Mouse (Mus musculus) liver, adult 2 months (tissue): ENCODE measurements at regions not wholly inside any gene's neighbourhood (a gene's known extent, or its start where the extent isn't known, plus 50 kb on each side); places are given as distances from the start of the nearest gene placed in this dataset.

ENCODE experiments used
- DNase-seq: peaks from one replicate; pipeline ENCODE4 v3.0.0-alpha.2; 2011; ENCODE audit warnings: low read depth, low spot score; ENCODE audit errors: extremely low read depth
- H3K27ac ChIP-seq: fragments of 200-500 bp; replicated peaks from 2 replicates; pipeline ENCODE4 v1.5.1; 2012; ENCODE audit warnings: low read depth, mild to moderate bottlenecking, control low read depth, inconsistent platforms, low read length; ENCODE audit not compliant: insufficient read depth
- H3K27me3 ChIP-seq: fragments of 200-500 bp; 2 replicates; pipeline ENCODE4 v1.6.1; 2012; ENCODE audit warnings: mild to moderate bottlenecking, moderate library complexity, low read length, inconsistent platforms; ENCODE audit not compliant: control insufficient read depth, insufficient read depth
- H3K36me3 ChIP-seq: fragments of 200-500 bp; 2 replicates; pipeline ENCODE4 v1.6.1; 2012; ENCODE audit warnings: low read length, inconsistent platforms; ENCODE audit not compliant: control insufficient read depth, insufficient read depth
- H3K4me1 ChIP-seq: fragments of 200-500 bp; 2 replicates; pipeline ENCODE4 v1.6.1; 2011; ENCODE audit warnings: low read length; ENCODE audit not compliant: control insufficient read depth, insufficient read depth
- H3K4me3 ChIP-seq: fragments of 200-500 bp; 2 replicates; pipeline ENCODE4 v1.5.1; 2011; ENCODE audit warnings: low read depth, mild to moderate bottlenecking, control low read depth, low read length, moderate library complexity; ENCODE audit not compliant: insufficient read depth
- H3K79me2 ChIP-seq: fragments of 200-500 bp; 2 replicates; pipeline ENCODE4 v1.6.1; 2012; ENCODE audit warnings: inconsistent platforms, mild to moderate bottlenecking, low read length, moderate library complexity; ENCODE audit not compliant: control insufficient read depth, insufficient read depth
- H3K9ac ChIP-seq: fragments of 200-500 bp; 2 replicates; pipeline ENCODE4 v1.6.1; 2012; ENCODE audit warnings: low read depth, mild to moderate bottlenecking, control low read depth, inconsistent platforms, low read length
- CTCF ChIP-seq: fragments of 200-500 bp; IDR thresholded peaks from 2 replicates; pipeline ENCODE4 v1.5.1; 2011; ENCODE audit warnings: low read depth, low read length, control low read depth
- POLR2A ChIP-seq: fragments of 200-500 bp; IDR thresholded peaks from 2 replicates; pipeline ENCODE4 v1.6.1; 2011; ENCODE audit warnings: low read length, control low read depth; ENCODE audit not compliant: insufficient read depth; ENCODE audit errors: extremely low read depth
- WGBS: fragments of 180-500 bp; shearing (Covaris S2); methylation state at CpG from one replicate; pipeline ENCODE4 v1.1.7; 2018; 5-methylcytosine and 5-hydroxymethylcytosine counted together

DNA sequence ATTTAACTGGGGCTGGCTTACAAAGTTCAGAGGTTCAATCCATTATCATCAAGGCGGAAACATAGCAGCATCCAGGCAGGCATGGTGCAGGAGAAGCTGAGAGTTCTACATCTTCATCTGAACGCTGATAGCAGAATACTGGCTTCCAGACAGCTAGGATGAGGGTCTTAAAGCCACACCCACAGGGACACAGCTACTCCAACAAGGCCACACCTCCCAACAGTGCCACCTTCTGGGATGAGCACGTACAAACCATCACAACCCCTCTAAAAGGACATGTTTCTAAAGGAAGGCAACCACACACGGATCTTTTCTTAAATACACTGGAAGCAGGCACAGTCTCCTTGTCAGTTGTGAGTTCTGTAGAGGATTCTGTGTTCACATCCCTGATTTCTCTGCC is 74.4 kb downstream of the Mis18a start:
- H3K79me2 ChIP-seq, result no peaks in the 10 kb centered on the region
- no peaks in the 10 kb centered on the region for H3K36me3 ChIP-seq
- DNase-seq, result no peak
- no peak overlapping the region for H3K4me3 ChIP-seq
- no peaks in the 10 kb centered on the region for H3K27me3 ChIP-seq
- TF ChIP-seq POLR2A (no peak), CTCF (no peak)
- no peak overlapping the region for H3K27ac ChIP-seq
- H3K4me1 ChIP-seq, result no peaks in the 10 kb centered on the region
- no peak overlapping the region for H3K9ac ChIP-seq
- whole genome bisulfite sequencing, result 70% methylated on average over 4 of the region's 4 CpGs

DNA sequence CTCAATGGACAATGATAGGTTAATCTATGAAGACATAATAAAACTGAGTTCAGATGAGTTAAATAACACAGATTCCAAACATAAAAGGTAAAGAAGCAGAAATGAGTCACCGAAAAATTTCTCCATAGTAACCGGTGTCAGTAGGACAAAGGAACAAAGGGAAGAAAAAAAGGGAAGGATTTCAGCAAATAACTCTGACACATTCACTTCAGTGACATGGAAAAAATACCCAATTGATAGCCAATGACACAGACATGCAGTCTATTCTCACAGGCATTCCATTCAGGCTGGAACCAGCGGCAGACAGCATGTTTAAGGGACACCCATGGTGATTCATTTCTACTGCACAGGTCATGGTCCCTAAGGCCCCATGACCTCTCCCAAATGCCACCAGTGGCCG is 79.0 kb downstream of the Mis18a start:
- H3K36me3 ChIP-seq, result no peaks in the 10 kb centered on the region
- H3K4me1 ChIP-seq, result no peaks in the 10 kb centered on the region; the same call in 1 of the 2 replicates
- no peak overlapping the region for H3K27ac ChIP-seq
- no peak for DNase-seq
- H3K4me3 ChIP-seq, result no peak overlapping the region
- no peaks in the 10 kb centered on the region for H3K27me3 ChIP-seq
- TF ChIP-seq POLR2A (no peak), CTCF (no peak)
- H3K9ac ChIP-seq, result no peak overlapping the region
- no peaks in the 10 kb centered on the region for H3K79me2 ChIP-seq
- WGBS, result 89% methylated on average over 4 of the region's 4 CpGs

GRCm38 (mm10) chr16:90642671-90643070 is 84.5 kb downstream of the Mis18a start:
- no peak for DNase-seq
- Histone ChIP-seq H3K4me3 (no peak overlapping the region), H3K4me1 (no peaks in the 10 kb centered on the region; the same call in 1 of the 2 replicates), H3K79me2 (no peaks in the 10 kb centered on the region), H3K9ac (no peak overlapping the region), H3K36me3 (no peaks in the 10 kb centered on the region), H3K27ac (no peak overlapping the region), H3K27me3 (no peaks in the 10 kb centered on the region)
- WGBS, result 87% methylated on average over 6 of the region's 6 CpGs
- TF ChIP-seq POLR2A (no peak), CTCF (no peak)

GRCm38 (mm10) chr16:90635216-90635615 is 92.0 kb downstream of the Mis18a start:
- no peak for DNase-seq
- no peaks in the 10 kb centered on the region for H3K4me1 ChIP-seq
- no peak overlapping the region for H3K27ac ChIP-seq
- no peaks in the 10 kb centered on the region for H3K27me3 ChIP-seq
- no peaks in the 10 kb centered on the region for H3K36me3 ChIP-seq
- no peak overlapping the region for H3K9ac ChIP-seq
- TF ChIP-seq POLR2A (no peak), CTCF (peak; percentile 57)
- 32% methylated on average over 12 of the region's 12 CpGs for WGBS
- H3K4me3 ChIP-seq, result no peak overlapping the region
- H3K79me2 ChIP-seq, result no peaks in the 10 kb centered on the region

- TF ChIP-seq POLR2A (no peak), CTCF (no peak)
Observed at GRCm38 (mm10) chr16:90629976-90630375, 97.2 kb downstream of the Mis18a start.

DNA sequence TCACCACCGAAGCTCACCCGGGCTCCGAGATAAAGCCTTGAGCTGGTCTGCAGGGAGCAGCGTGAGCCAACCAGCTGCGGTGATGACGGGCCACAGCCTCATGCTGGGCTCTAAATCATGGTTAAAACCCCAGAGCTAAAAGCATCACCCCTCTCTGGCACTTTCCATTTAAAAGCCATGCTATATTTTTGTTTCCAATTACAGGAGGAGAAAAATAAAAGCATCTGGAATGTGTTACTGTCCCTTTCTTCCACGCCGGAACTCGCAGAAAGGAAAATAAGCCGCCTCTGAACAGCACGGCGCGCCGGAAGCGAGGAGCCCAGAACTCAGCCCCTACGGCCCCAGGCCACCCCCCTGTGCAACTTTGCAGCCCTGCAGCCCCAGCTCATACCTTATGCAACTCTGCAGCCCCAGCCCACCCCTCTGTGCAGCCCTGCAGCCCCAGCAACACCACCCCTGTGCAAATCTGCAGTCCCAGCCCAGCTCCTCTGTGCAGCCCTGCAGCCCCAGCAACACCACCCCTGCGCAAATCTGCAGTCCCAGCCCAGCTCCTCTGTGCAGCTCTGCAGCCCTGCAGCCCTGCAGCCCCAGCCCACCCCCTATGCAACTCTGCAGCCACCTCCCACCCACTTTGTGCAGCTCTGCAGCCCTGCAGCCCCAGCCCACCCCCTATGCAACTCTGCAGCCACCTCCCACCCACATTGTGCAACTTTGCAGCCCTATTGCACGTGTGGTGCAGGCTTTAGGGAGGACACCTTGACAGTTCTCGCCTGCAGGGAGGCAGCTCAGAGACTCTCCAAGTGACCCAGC is 97.9 kb downstream of the Mis18a start:
- H3K79me2 ChIP-seq, result no peaks in the 10 kb centered on the region
- H3K27me3 ChIP-seq, result no peaks in the 10 kb centered on the region
- TF ChIP-seq POLR2A (no peak), CTCF (no peak)
- H3K36me3 ChIP-seq, result no peaks in the 10 kb centered on the region
- no peaks in the 10 kb centered on the region for H3K4me1 ChIP-seq
- no peak overlapping the region for H3K4me3 ChIP-seq
- no peak for DNase-seq
- WGBS, result 55% methylated on average over 19 of the region's 19 CpGs
- no peak overlapping the region for H3K9ac ChIP-seq
- H3K27ac ChIP-seq, result peak overlapping the region; percentile 52

More at GRCm38 (mm10) chr16:90629976-90630375, 97.2 kb downstream of the Mis18a start:
- peak; percentile 3 for DNase-seq
- no peak overlapping the region for H3K9ac ChIP-seq
- no peaks in the 10 kb centered on the region for H3K4me1 ChIP-seq
- no peak overlapping the region for H3K27ac ChIP-seq
- H3K27me3 ChIP-seq, result no peaks in the 10 kb centered on the region
- H3K4me3 ChIP-seq, result no peak overlapping the region
- WGBS, result 70% methylated on average over 6 of the region's 6 CpGs
- no peaks in the 10 kb centered on the region for H3K36me3 ChIP-seq
- H3K79me2 ChIP-seq, result no peaks in the 10 kb centered on the region
